Mouse (Mus musculus): ENCODE measurements around the gene Ankrd13c. TPM values are rescaled to one million over a fixed set of nuclear protein-coding genes. Genes with fewer than 3 reads are reported as not detected.

Ankrd13c gene
- total RNA-seq, 2 experiments from 2014 or later: 26.1 to 26.9 TPM

Other genes starting within 250 kb of the Ankrd13c start
- gene Cth, start 22.2 kb upstream of the Ankrd13c start, total RNA-seq (2021): 1 to 10 TPM; 2.0 to 2.1 TPM
- 10 to 100 TPM; 36.9 to 40.3 TPM for gene Srsf11, start 89.4 kb downstream of the Ankrd13c start, total RNA-seq (2021)
- 10 to 100 TPM; 10.6 to 10.8 TPM for gene Lrrc40, start 89.4 kb downstream of the Ankrd13c start, total RNA-seq (2021)

Measured in heart, adult 18-20 months (tissue).